In genomic region chr1:93174399-93174798, GRCm38 (mm10) we compare ENCODE assay signal across 7 mouse cellular contexts. TPM values are rescaled to one million over a fixed set of nuclear protein-coding genes. Genes with fewer than 3 reads are reported as not detected.
DNase-seq lines count a peak whose midpoint lies in the region; ATAC-seq and TF ChIP-seq lines count a peak whose summit lies in the region.

No protein-coding gene starts in this region.

- H3K4me2 ChIP-seq in midbrain, embryonic 12.5 days (replicated peaks) = no peak overlapping the region

- no peak overlapping the region for H3K4me3 ChIP-seq in midbrain, embryonic 12.5 days
- H3K4me3 ChIP-seq in small intestine, adult 2 months (ENCODE audit: low read depth, low read length) = no peak overlapping the region

- intact Hi-C loops in left cerebral cortex, postnatal 4 days (cut with DNase I) = loop anchor here (10.0 kb wide), 2 partner anchors 130 to 170 kb away; partner anchors contain the start of genes Mterf4, Pask and Ppp1r7

- H3K9ac ChIP-seq in midbrain, embryonic 12.5 days (replicated peaks) = no peak overlapping the region

- peak; percentile 75 for ATAC-seq in granulocyte monocyte progenitor cell, adult 5-6 weeks (replicated peaks; ENCODE audit: poor library complexity, severe bottlenecking)
- ATAC-seq in midbrain, embryonic 12.5 days (ENCODE audit: low FRiP score, low read depth) = peak; percentile 42; the same call in 1 of the 2 replicates

- TF ChIP-seq POLR2A in small intestine, adult 2 months (IDR thresholded peaks at IDR 0.05; ENCODE audit: low read depth, low read length) = no peak

- 2% methylated on average over 4 of the region's 4 CpGs for WGBS in midbrain, embryonic 12.5 days
- 2% methylated on average over 4 of the region's 4 CpGs for WGBS in small intestine, adult 2 months

- DNase-seq in adrenal gland, postnatal 10 days = peak; percentile 91
- peak; percentile 92 for DNase-seq in embryo, embryonic 9.5 days (ENCODE audit: extremely low spot score)
- DNase-seq in kidney, adult 11 months = peak; percentile 43
- peak; percentile 88 for DNase-seq in left cerebral cortex, postnatal 4 days

- H3K9me3 ChIP-seq in midbrain, embryonic 12.5 days = no peaks in the 10 kb centered on the region

- H3K27me3 ChIP-seq in midbrain, embryonic 12.5 days = peaks cover 38% of the 10 kb centered on the region
- peaks cover 5% of the 10 kb centered on the region for H3K27me3 ChIP-seq in small intestine, adult 2 months (ENCODE audit: control insufficient read depth, insufficient read depth, low read length)

- H3K36me3 ChIP-seq in midbrain, embryonic 12.5 days = no peaks in the 10 kb centered on the region
- H3K36me3 ChIP-seq in small intestine, adult 2 months (ENCODE audit: control insufficient read depth, insufficient read depth, low read length) = no peaks in the 10 kb centered on the region

- H3K27ac ChIP-seq in midbrain, embryonic 12.5 days (replicated peaks) = no peak overlapping the region
- no peak overlapping the region for H3K27ac ChIP-seq in small intestine, adult 2 months (ENCODE audit: insufficient read depth, low read depth, low read length)

- H3K4me1 ChIP-seq in midbrain, embryonic 12.5 days = peaks cover 15% of the 10 kb centered on the region
- H3K4me1 ChIP-seq in small intestine, adult 2 months (ENCODE audit: control insufficient read depth, insufficient read depth, insufficient read length, low read length) = peaks cover 4% of the 10 kb centered on the region; the same call in 1 of the 2 replicates

- TF ChIP-seq CTCF in small intestine, adult 2 months (IDR thresholded peaks at IDR 0.05; ENCODE audit: extremely low read depth, insufficient read length, insufficient replicate concordance, low read depth, low read length) = peak; percentile 97; the same call in 1 of the 2 replicates

RNA-seq across cellular contexts. Expression of gene Crocc2, which starts 5.9 kb away (rescaled TPM):
- under 1 TPM; 0.06 to 0.15 TPM for total RNA-seq in adrenal gland, postnatal 10 days (2021)
- not detected in 2 replicates for total RNA-seq in granulocyte monocyte progenitor cell, adult 5-6 weeks (2014; fragmentation: Nextera tagmentation)
- total RNA-seq in granulocyte monocyte progenitor cell, adult 5-6 weeks (2017) = not detected in 2 replicates
- under 1 TPM; 0.91 to 0.94 TPM for total RNA-seq in left cerebral cortex, postnatal 4 days (2021)
- polyA plus RNA-seq in midbrain, embryonic 12.5 days (2016; fragmentation: Nextera tagmentation; extraction: Ambion mirVana) = 0.16 and 0.18 TPM in 2 replicates
- 0.08 TPM in 1 of 2 replicates, not detected in the other for polyA plus RNA-seq in small intestine, adult 2 months (2012; rRNA removed)

RNA-seq across cellular contexts. Expression of gene 2310007B03Rik, which starts 13.7 kb away (rescaled TPM):
- not detected for total RNA-seq in adrenal gland, postnatal 10 days (2021)
- total RNA-seq in granulocyte monocyte progenitor cell, adult 5-6 weeks (2014; fragmentation: Nextera tagmentation) = not detected in 2 replicates
- not detected in 2 replicates for total RNA-seq in granulocyte monocyte progenitor cell, adult 5-6 weeks (2017)
- not detected for total RNA-seq in left cerebral cortex, postnatal 4 days (2021)
- polyA plus RNA-seq in midbrain, embryonic 12.5 days (2016; fragmentation: Nextera tagmentation; extraction: Ambion mirVana) = 0.25 and 0.32 TPM in 2 replicates
- polyA plus RNA-seq in small intestine, adult 2 months (2012; rRNA removed) = 3.0 and 13.5 TPM in 2 replicates

RNA-seq across cellular contexts. Expression of gene Agxt, which starts 39.4 kb away (rescaled TPM):
- total RNA-seq in adrenal gland, postnatal 10 days (2021) = 10 to 100 TPM; 20.0 to 46.3 TPM
- total RNA-seq in granulocyte monocyte progenitor cell, adult 5-6 weeks (2014; fragmentation: Nextera tagmentation) = not detected in 2 replicates
- total RNA-seq in granulocyte monocyte progenitor cell, adult 5-6 weeks (2017) = not detected in 2 replicates
- total RNA-seq in left cerebral cortex, postnatal 4 days (2021) = not detected
- not detected in 2 replicates for polyA plus RNA-seq in midbrain, embryonic 12.5 days (2016; fragmentation: Nextera tagmentation; extraction: Ambion mirVana)
- 0.14 and 0.58 TPM in 2 replicates for polyA plus RNA-seq in small intestine, adult 2 months (2012; rRNA removed)

Comparison
In these comparisons a context has a peak if more than half of its experiments do, and no peak if none do; other contexts are left out.
1. RNA of gene Agxt, which starts 39.4 kb away (total RNA-seq): 20.0 to 46.3 TPM in adrenal gland, postnatal 10 days; not detected in left cerebral cortex, postnatal 4 days and not detected in granulocyte monocyte progenitor cell, adult 5-6 weeks; every median in the first group is over 10 times any median in the second.
2. Peak in every context shown above with its lines, with median percentiles within 50 percentile points of each other: DNase-seq.